Comparison of ENCODE assay signal across 10 mouse cellular contexts in the genomic region with DNA sequence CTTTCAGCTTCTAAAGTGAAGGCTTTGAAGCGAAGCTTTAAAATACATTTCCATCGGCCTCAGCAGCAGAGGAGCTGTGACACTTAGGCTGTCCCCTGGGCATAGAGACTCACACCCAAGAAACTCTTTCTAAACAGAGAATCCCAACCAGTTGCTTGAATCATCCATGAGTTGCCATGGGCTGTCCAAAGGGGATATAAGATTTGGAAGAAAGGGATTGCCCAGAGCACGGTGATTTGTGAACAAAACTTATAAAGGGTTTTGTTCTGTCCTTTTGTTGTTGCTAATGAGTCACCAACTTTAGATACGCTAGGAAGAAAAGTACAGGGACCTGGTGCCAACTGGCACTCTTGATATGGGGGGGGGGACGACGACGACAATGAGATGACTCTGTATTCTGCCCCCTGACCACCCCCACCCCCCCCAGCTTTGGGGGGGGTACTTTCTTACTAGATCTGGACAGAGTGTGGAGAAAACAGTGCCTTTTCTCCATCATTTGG.
DNase-seq lines count a peak whose midpoint lies in the region; ATAC-seq and TF ChIP-seq lines count a peak whose summit lies in the region.
"Had no signal": no experiment of that assay in that cellular context is flagged by ENCODE, and none has a peak within 500 bp of the region (broad histone marks: within the 10 kb centered on the region; RNA-seq: fewer than 3 reads in every experiment).

No protein-coding gene starts in this region.

- DNase-seq in neural tube, embryonic 11.5 days (ENCODE audit: low spot score) = no peak
- DNase-seq in neural tube, embryonic 10.5 days (ENCODE audit: extremely low spot score, low spot score) = no peak
- DNase-seq in gastrocnemius, adult 2 months = no peak
- no peak for DNase-seq in frontal cortex, postnatal 25 days (ENCODE audit: low spot score in 2 of 2)
- DNase-seq in layer of hippocampus, postnatal 14 days (ENCODE audit: low spot score in 2 of 2) = no peak

- no peak for TF ChIP-seq CTCF in gastrocnemius, adult 2 months (IDR thresholded peaks at IDR 0.05)

- no peak overlapping the region for H3K4me2 ChIP-seq in neural tube, embryonic 11.5 days (ENCODE audit: low read depth)
- H3K4me2 ChIP-seq in hindbrain, embryonic 12.5 days (replicated peaks) = no peak overlapping the region
- no peak overlapping the region for H3K4me2 ChIP-seq in midbrain, embryonic 13.5 days (replicated peaks)
- H3K4me2 ChIP-seq: heart, embryonic 11.5 days; liver, embryonic 12.5 days had no signal

- H3K9me3 ChIP-seq in neural tube, embryonic 11.5 days (ENCODE audit: control insufficient read depth, low read length) = no peaks in the 10 kb centered on the region
- no peaks in the 10 kb centered on the region for H3K9me3 ChIP-seq in hindbrain, embryonic 12.5 days (replicated peaks)
- H3K9me3 ChIP-seq in midbrain, embryonic 13.5 days = no peaks in the 10 kb centered on the region
- H3K9me3 ChIP-seq: liver, embryonic 12.5 days had no signal

- H3K27ac ChIP-seq in neural tube, embryonic 11.5 days (ENCODE audit: low read depth, low read length) = no peak overlapping the region
- peak overlapping the region; percentile 17; the same call in 1 of the 2 replicates for H3K27ac ChIP-seq in hindbrain, embryonic 12.5 days
- H3K27ac ChIP-seq in midbrain, embryonic 13.5 days = 0 out of 2 replicates have a peak overlapping the region, but pooled peaks have one; percentile 39
- H3K27ac ChIP-seq in gastrocnemius, adult 2 months = no peak overlapping the region; the same call in 1 of the 2 replicates
- H3K27ac ChIP-seq: liver, embryonic 12.5 days; macrophage had no signal

- no peak overlapping the region for H3K9ac ChIP-seq in neural tube, embryonic 11.5 days (ENCODE audit: low read length)
- H3K9ac ChIP-seq in hindbrain, embryonic 12.5 days = no peak overlapping the region
- H3K9ac ChIP-seq in midbrain, embryonic 13.5 days (replicated peaks) = no peak overlapping the region
- H3K9ac ChIP-seq: liver, embryonic 12.5 days had no signal

- H3K4me3 ChIP-seq in neural tube, embryonic 11.5 days (ENCODE audit: low read depth, low read length) = no peak overlapping the region
- H3K4me3 ChIP-seq in hindbrain, embryonic 12.5 days = no peak overlapping the region
- H3K4me3 ChIP-seq in midbrain, embryonic 13.5 days (replicated peaks) = no peak overlapping the region
- no peak overlapping the region for H3K4me3 ChIP-seq in gastrocnemius, adult 2 months
- H3K4me3 ChIP-seq: liver, embryonic 12.5 days had no signal

- ATAC-seq in neural tube, embryonic 11.5 days (ENCODE audit: insufficient read depth, low FRiP score, low TSS enrichment) = peak; percentile 45
- 0 out of 2 replicates have a peak, but pooled peaks have one; percentile 7 for ATAC-seq in hindbrain, embryonic 12.5 days (ENCODE audit: low FRiP score)
- peak; percentile 22 for ATAC-seq in midbrain, embryonic 13.5 days
- ATAC-seq: liver, embryonic 12.5 days had no signal

- WGBS in neural tube, embryonic 11.5 days = 51% methylated on average over 7 of the region's 7 CpGs
- WGBS in hindbrain, embryonic 12.5 days = 55% methylated on average over 7 of the region's 7 CpGs
- 40% methylated on average over 7 of the region's 7 CpGs for WGBS in midbrain, embryonic 13.5 days

- no peaks in the 10 kb centered on the region for H3K27me3 ChIP-seq in neural tube, embryonic 11.5 days (ENCODE audit: control insufficient read depth, insufficient read depth, low read length)
- no peaks in the 10 kb centered on the region for H3K27me3 ChIP-seq in hindbrain, embryonic 12.5 days
- H3K27me3 ChIP-seq in midbrain, embryonic 13.5 days = no peaks in the 10 kb centered on the region
- H3K27me3 ChIP-seq: liver, embryonic 12.5 days had no signal

- intact Hi-C loops in gastrocnemius, adult 2 months (cut with DNase I) = no loop called here

- peaks cover 5% of the 10 kb centered on the region; the same call in 1 of the 2 replicates for H3K4me1 ChIP-seq in neural tube, embryonic 11.5 days (ENCODE audit: control insufficient read depth, insufficient read depth, low read length)
- peaks cover 25% of the 10 kb centered on the region for H3K4me1 ChIP-seq in hindbrain, embryonic 12.5 days
- H3K4me1 ChIP-seq in midbrain, embryonic 13.5 days (replicated peaks) = peaks cover 31% of the 10 kb centered on the region

- H3K36me3 ChIP-seq in neural tube, embryonic 11.5 days (ENCODE audit: control insufficient read depth, insufficient read depth, low read length) = no peaks in the 10 kb centered on the region
- H3K36me3 ChIP-seq in hindbrain, embryonic 12.5 days = no peaks in the 10 kb centered on the region
- no peaks in the 10 kb centered on the region for H3K36me3 ChIP-seq in midbrain, embryonic 13.5 days
- H3K36me3 ChIP-seq: liver, embryonic 12.5 days had no signal

Comparison
In these comparisons a context has a peak if more than half of its experiments do, and no peak if none do; other contexts are left out.
1. H3K27ac ChIP-seq: peak in hindbrain, embryonic 12.5 days (single experiment) and midbrain, embryonic 13.5 days (single experiment); none in neural tube, embryonic 11.5 days (single experiment) and gastrocnemius, adult 2 months (single experiment).
2. Peak in every context shown above with its lines, with median percentiles within 50 percentile points of each other: ATAC-seq.